Mouse (Mus musculus) kidney, embryonic 15.5 days (tissue): ENCODE data around the gene Rabepk. TPM values are rescaled to one million over a fixed set of nuclear protein-coding genes. Genes with fewer than 3 reads are reported as not detected.
"Not testable (repeated sequence)": the region's sequence is repeated elsewhere in the genome, so short reads cannot be mapped to it uniquely, and the experiment has no call there.

Source experiments
- ATAC-seq: fragments of 200-750 bp; cut with Nextera tagmentation; replicated peaks from 2 replicates; pipeline ENCODE4 v1.8.0; 2017; ENCODE audit warnings: moderate TSS enrichment; ENCODE audit not compliant: low FRiP score
- H3K27ac ChIP-seq: fragments of 300-500 bp; sonication (generic); 2 replicates; pipeline ENCODE4 v1.5.1; 2015; ENCODE audit warnings: mild to moderate bottlenecking, inconsistent platforms
- H3K27me3 ChIP-seq: fragments of 300-500 bp; sonication (generic); 2 replicates; pipeline ENCODE4 v1.6.1; 2015; ENCODE audit warnings: inconsistent platforms
- H3K36me3 ChIP-seq: fragments of 300-500 bp; sonication (generic); 2 replicates; pipeline ENCODE4 v1.6.1; 2015; ENCODE audit warnings: inconsistent platforms
- H3K4me1 ChIP-seq: fragments of 300-500 bp; sonication (generic); 2 replicates; pipeline ENCODE4 v1.6.1; 2015; ENCODE audit warnings: inconsistent platforms
- H3K4me2 ChIP-seq: fragments of 300-500 bp; sonication (generic); 2 replicates; pipeline ENCODE4 v1.6.1; 2015; ENCODE audit warnings: moderate library complexity, mild to moderate bottlenecking, inconsistent platforms
- H3K4me3 ChIP-seq: fragments of 300-500 bp; sonication (generic); replicated peaks from 2 replicates; pipeline ENCODE4 v1.5.1; 2015; ENCODE audit warnings: mild to moderate bottlenecking, inconsistent platforms
- H3K9ac ChIP-seq: fragments of 300-500 bp; sonication (generic); 2 replicates; pipeline ENCODE4 v1.6.1; 2015; ENCODE audit warnings: mild to moderate bottlenecking, inconsistent platforms
- H3K9me3 ChIP-seq: fragments of 300-500 bp; sonication (generic); replicated peaks from 2 replicates; pipeline ENCODE4 v1.6.1; 2016; ENCODE audit warnings: inconsistent platforms
- WGBS: fragments of 180-500 bp; shearing (Covaris S2); methylation state at CpG from one replicate; pipeline ENCODE4 v1.1.7; 2015; ENCODE audit warnings: mixed read lengths; 5-methylcytosine and 5-hydroxymethylcytosine counted together
- polyA plus RNA-seq: library from polyadenylated mRNA; unstranded; fragments of >200 nt; fragmentation: Nextera tagmentation; extraction: Ambion mirVana; gene quantifications from 2 replicates; pipeline ENCODE4 v1.2.1, GENCODE M21; 2015

Rabepk gene
- polyA plus RNA-seq, 1 experiment from 2014 or later = 36.3 TPM

GRCm38 (mm10) chr2:34773673-34774072 is 26.0 kb downstream of the Rabepk start:
- 0 out of 2 replicates have a peak overlapping the region, but pooled peaks have one; percentile 98 for H3K9ac ChIP-seq
- H3K9me3 ChIP-seq = no peaks in the 10 kb centered on the region
- no peak overlapping the region for H3K27ac ChIP-seq
- no peaks in the 10 kb centered on the region for H3K27me3 ChIP-seq
- peaks cover 50% of the 10 kb centered on the region for H3K4me1 ChIP-seq
- peaks cover 60% of the 10 kb centered on the region for H3K36me3 ChIP-seq
- ATAC-seq = no peak
- H3K4me2 ChIP-seq = peak overlapping the region; percentile 73
- 81% methylated on average over 4 of the region's 4 CpGs for WGBS
- peak overlapping the region; percentile 84 for H3K4me3 ChIP-seq

- Histone ChIP-seq H3K4me3 (peak overlapping the region; percentile 84), H3K9ac (peak overlapping the region; percentile 98), H3K27ac (peak overlapping the region; percentile 88), H3K4me1 (peaks cover 50% of the 10 kb centered on the region), H3K27me3 (no peaks in the 10 kb centered on the region), H3K4me2 (peak overlapping the region; percentile 73), H3K9me3 (no peaks in the 10 kb centered on the region), H3K36me3 (peaks cover 49% of the 10 kb centered on the region)
- ATAC-seq = peak; percentile 17; the same call in 1 of the 2 replicates
- 3% methylated on average over 49 of the region's 50 CpGs for WGBS
These were observed 27.2 kb downstream of the Rabepk start for GRCm38 (mm10) chr2:34772252-34773235.

GRCm38 (mm10) chr2:34771368-34772226 is 28.1 kb downstream of the Rabepk start, which contains the start of gene Hspa5:
Gene Hspa5, plus strand, starts transcription at chr2:34771970.
- under 1% methylated on average over 60 of the region's 60 CpGs for WGBS
- ATAC-seq = peak; percentile 99
- Histone ChIP-seq H3K27me3 (no peaks in the 10 kb centered on the region), H3K4me1 (peaks cover 41% of the 10 kb centered on the region), H3K27ac (peak within 1 kb of the TSS; percentile 91), H3K9ac (peak within 1 kb of the TSS; percentile 98), H3K4me3 (peak within 1 kb of the TSS; percentile 84), H3K4me2 (peak within 1 kb of the TSS; percentile 73), H3K9me3 (no peaks in the 10 kb centered on the region), H3K36me3 (peaks cover 39% of the 10 kb centered on the region)

DNA sequence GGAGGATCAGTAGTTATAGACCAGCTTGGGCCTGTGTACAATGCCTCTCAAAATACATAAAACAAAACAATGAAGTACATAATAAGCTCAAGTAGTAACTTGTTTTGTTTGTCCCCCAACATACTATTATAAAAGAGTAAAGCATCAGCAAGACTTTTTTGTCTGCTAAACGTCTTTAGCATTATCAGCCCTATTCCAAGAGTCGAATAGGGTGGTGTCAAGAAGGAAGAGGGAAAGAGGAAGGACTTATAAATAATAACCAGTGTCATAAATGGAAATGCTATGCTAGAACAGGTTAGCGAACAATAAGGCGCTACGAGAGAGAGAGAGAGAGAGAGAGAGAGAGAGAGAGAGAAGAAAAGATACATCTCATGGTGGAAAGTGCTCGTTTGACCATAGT is 28.8 kb downstream of the Rabepk start:
- Histone ChIP-seq H3K27me3 (no peaks in the 10 kb centered on the region), H3K4me2 (peak overlapping the region; percentile 57), H3K4me1 (peaks cover 36% of the 10 kb centered on the region), H3K9me3 (no peaks in the 10 kb centered on the region), H3K36me3 (peaks cover 33% of the 10 kb centered on the region), H3K9ac (peak overlapping the region; percentile 94), H3K4me3 (peak overlapping the region; percentile 84), H3K27ac (peak overlapping the region; percentile 91)
- 2% methylated on average over 6 of the region's 6 CpGs for WGBS
- ATAC-seq = no peak

GRCm38 (mm10) chr2:34770049-34770448 is 29.7 kb downstream of the Rabepk start:
- peaks cover 28% of the 10 kb centered on the region for H3K4me1 ChIP-seq
- H3K9ac ChIP-seq = no peak overlapping the region
- H3K36me3 ChIP-seq = peaks cover 25% of the 10 kb centered on the region
- H3K27ac ChIP-seq = no peak overlapping the region
- ATAC-seq = no peak
- H3K27me3 ChIP-seq = no peaks in the 10 kb centered on the region
- peak overlapping the region; percentile 57; the same call in 1 of the 2 replicates for H3K4me2 ChIP-seq
- H3K4me3 ChIP-seq = peak overlapping the region; percentile 84
- H3K9me3 ChIP-seq = no peaks in the 10 kb centered on the region
- 93% methylated on average over 2 of the region's 2 CpGs for WGBS

- Histone ChIP-seq H3K4me3 (no peak overlapping the region), H3K27me3 (no peaks in the 10 kb centered on the region), H3K27ac (no peak overlapping the region), H3K9me3 (no peaks in the 10 kb centered on the region), H3K4me2 (no peak overlapping the region), H3K9ac (no peak overlapping the region), H3K36me3 (no peaks in the 10 kb centered on the region), H3K4me1 (no peaks in the 10 kb centered on the region)
- no peak for ATAC-seq
- WGBS = 38% methylated on average over 12 of the region's 12 CpGs
These were observed 34.9 kb downstream of the Rabepk start for GRCm38 (mm10) chr2:34764801-34765200.

- Histone ChIP-seq H3K27ac (no peak overlapping the region), H3K4me2 (no peak overlapping the region), H3K27me3 (no peaks in the 10 kb centered on the region), H3K36me3 (no peaks in the 10 kb centered on the region), H3K9me3 (no peaks in the 10 kb centered on the region), H3K4me1 (no peaks in the 10 kb centered on the region), H3K4me3 (no peak overlapping the region), H3K9ac (no peak overlapping the region)
- ATAC-seq = no peak
- WGBS = 60% methylated on average over 2 of the region's 2 CpGs
These were observed 36.8 kb downstream of the Rabepk start for GRCm38 (mm10) chr2:34762872-34763271.

GRCm38 (mm10) chr2:34762174-34762573 is 37.5 kb downstream of the Rabepk start:
- Histone ChIP-seq H3K9me3 (no peaks in the 10 kb centered on the region), H3K4me2 (no peak overlapping the region), H3K27me3 (no peaks in the 10 kb centered on the region), H3K4me1 (no peaks in the 10 kb centered on the region), H3K27ac (no peak overlapping the region), H3K36me3 (no peaks in the 10 kb centered on the region), H3K4me3 (no peak overlapping the region), H3K9ac (no peak overlapping the region)
- no peak for ATAC-seq
- WGBS = 80% methylated on average over 2 of the region's 2 CpGs

GRCm38 (mm10) chr2:34761272-34761671 is 38.4 kb downstream of the Rabepk start:
- not testable (repeated sequence) for H3K4me1 ChIP-seq, H3K9ac ChIP-seq, H3K9me3 ChIP-seq, H3K27me3 ChIP-seq, H3K36me3 ChIP-seq, H3K4me3 ChIP-seq, H3K4me2 ChIP-seq, ATAC-seq, H3K27ac ChIP-seq
- WGBS = 90% methylated on average over 5 of the region's 5 CpGs

- no peak for ATAC-seq
- H3K4me3 ChIP-seq = no peak overlapping the region
- 73% methylated on average over 1 of the region's 1 CpGs for WGBS
These were observed 42.4 kb downstream of the Rabepk start for GRCm38 (mm10) chr2:34757341-34757740.

GRCm38 (mm10) chr2:34754551-34755358 is 45.0 kb downstream of the Rabepk start, which contains the start of gene Gapvd1:
Gene Gapvd1, minus strand, starts transcription at chr2:34755232.
- 2% methylated on average over 14 of the region's 14 CpGs for WGBS
- Histone ChIP-seq H3K9me3 (no peaks in the 10 kb centered on the region), H3K36me3 (no peaks in the 10 kb centered on the region), H3K9ac (peak within 1 kb of the TSS; percentile 95), H3K4me3 (peak within 1 kb of the TSS; percentile 76), H3K27ac (peak within 1 kb of the TSS; percentile 95), H3K4me1 (peaks cover 16% of the 10 kb centered on the region), H3K4me2 (peak within 1 kb of the TSS; percentile 75), H3K27me3 (no peaks in the 10 kb centered on the region)
- ATAC-seq = no peak; the same call in 1 of the 2 replicates

More at GRCm38 (mm10) chr2:34757341-34757740, 42.4 kb downstream of the Rabepk start:
- H3K9me3 ChIP-seq = no peaks in the 10 kb centered on the region
- no peak overlapping the region for H3K4me2 ChIP-seq
- no peaks in the 10 kb centered on the region for H3K36me3 ChIP-seq
- H3K27me3 ChIP-seq = no peaks in the 10 kb centered on the region
- H3K9ac ChIP-seq = no peak overlapping the region
- H3K4me1 ChIP-seq = peaks cover 10% of the 10 kb centered on the region
- H3K27ac ChIP-seq = no peak overlapping the region
